Mouse (Mus musculus) ES-E14 (cell line): ENCODE data around the gene Gna12.

Experiments used
- HCFC1 ChIP-seq: IDR thresholded peaks from 2 replicates; pipeline ENCODE4 v1.6.1; 2012; ENCODE audit warnings: low read length, inconsistent platforms, borderline replicate concordance; ENCODE audit not compliant: insufficient read depth
- MAFK ChIP-seq: IDR thresholded peaks from 2 replicates; pipeline ENCODE4 v1.6.1; 2014; ENCODE audit warnings: mild to moderate bottlenecking, low read depth, low read length, inconsistent platforms; ENCODE audit not compliant: insufficient read depth
- ZNF384 ChIP-seq: IDR thresholded peaks from 2 replicates; pipeline ENCODE4 v1.6.1; 2012; ENCODE audit warnings: low read depth, low read length, inconsistent platforms

GRCm38 (mm10) chr5:140710315-140710714 is 119.9 kb downstream of the Gna12 start:
- TF ChIP-seq HCFC1 (no peak), MAFK (no peak), ZNF384 (no peak)
